Mouse (Mus musculus): ENCODE results near the gene Ipmk. TPM values are rescaled to one million over a fixed set of nuclear protein-coding genes. Genes with fewer than 3 reads are reported as not detected.

The Ipmk gene
- polyA plus RNA-seq, 1 experiment: 16.3 TPM

GRCm38 (mm10) chr10:71400818-71401646, 53.5 kb downstream of the Ipmk start:
- H3K4me3 ChIP-seq (ENCODE audit: insufficient read depth, low read length): no peak overlapping the region
- H3K4me1 ChIP-seq (ENCODE audit: control insufficient read depth, insufficient read depth, low read length): no peaks in the 10 kb centered on the region
- no peak overlapping the region for H3K27ac ChIP-seq (ENCODE audit: insufficient read depth, low read length)
- no peak for TF ChIP-seq POLR2A (IDR thresholded peaks at IDR 0.05; ENCODE audit: extremely low read depth, insufficient read depth, low read length)
- peak; percentile 22; the same call in 1 of the 2 replicates for TF ChIP-seq CTCF (IDR thresholded peaks at IDR 0.05; ENCODE audit: extremely low read depth, insufficient read depth, low read length)

- TF ChIP-seq POLR2A (IDR thresholded peaks at IDR 0.05; ENCODE audit: extremely low read depth, insufficient read depth, low read length) (no peak), CTCF (IDR thresholded peaks at IDR 0.05; ENCODE audit: extremely low read depth, insufficient read depth, low read length) (no peak)
- Histone ChIP-seq H3K4me3 (ENCODE audit: insufficient read depth, low read length) (no peak overlapping the region), H3K27ac (ENCODE audit: insufficient read depth, low read length) (no peak overlapping the region), H3K4me1 (ENCODE audit: control insufficient read depth, insufficient read depth, low read length) (no peaks in the 10 kb centered on the region)
These were observed 56.1 kb downstream of the Ipmk start for GRCm38 (mm10) chr10:71403638-71404037.

GRCm38 (mm10) chr10:71405523-71406217, 58.1 kb downstream of the Ipmk start:
- TF ChIP-seq CTCF (IDR thresholded peaks at IDR 0.05; ENCODE audit: extremely low read depth, insufficient read depth, low read length): no peak
- TF ChIP-seq POLR2A (IDR thresholded peaks at IDR 0.05; ENCODE audit: extremely low read depth, insufficient read depth, low read length): no peak
- no peak overlapping the region for H3K27ac ChIP-seq (ENCODE audit: insufficient read depth, low read length)
- no peak overlapping the region for H3K4me3 ChIP-seq (ENCODE audit: insufficient read depth, low read length)
- no peaks in the 10 kb centered on the region for H3K4me1 ChIP-seq (ENCODE audit: control insufficient read depth, insufficient read depth, low read length)

GRCm38 (mm10) chr10:71409948-71410347, 62.4 kb downstream of the Ipmk start:
- Histone ChIP-seq H3K4me3 (ENCODE audit: insufficient read depth, low read length) (no peak overlapping the region), H3K27ac (ENCODE audit: insufficient read depth, low read length) (no peak overlapping the region), H3K4me1 (ENCODE audit: control insufficient read depth, insufficient read depth, low read length) (peaks cover 1% of the 10 kb centered on the region; the same call in 1 of the 2 replicates)
- TF ChIP-seq CTCF (IDR thresholded peaks at IDR 0.05; ENCODE audit: extremely low read depth, insufficient read depth, low read length) (no peak), POLR2A (IDR thresholded peaks at IDR 0.05; ENCODE audit: extremely low read depth, insufficient read depth, low read length) (no peak)

GRCm38 (mm10) chr10:71413401-71413800, 65.8 kb downstream of the Ipmk start:
- no peak overlapping the region for H3K4me3 ChIP-seq (ENCODE audit: insufficient read depth, low read length)
- TF ChIP-seq CTCF (IDR thresholded peaks at IDR 0.05; ENCODE audit: extremely low read depth, insufficient read depth, low read length) (no peak), POLR2A (IDR thresholded peaks at IDR 0.05; ENCODE audit: extremely low read depth, insufficient read depth, low read length) (no peak)
- no peak overlapping the region for H3K27ac ChIP-seq (ENCODE audit: insufficient read depth, low read length)
- peaks cover 1% of the 10 kb centered on the region; the same call in 1 of the 2 replicates for H3K4me1 ChIP-seq (ENCODE audit: control insufficient read depth, insufficient read depth, low read length)

- Histone ChIP-seq H3K27ac (ENCODE audit: insufficient read depth, low read length) (no peak overlapping the region), H3K4me1 (ENCODE audit: control insufficient read depth, insufficient read depth, low read length) (no peaks in the 10 kb centered on the region), H3K4me3 (ENCODE audit: insufficient read depth, low read length) (no peak overlapping the region)
- TF ChIP-seq CTCF (IDR thresholded peaks at IDR 0.05; ENCODE audit: extremely low read depth, insufficient read depth, low read length): no peak
- no peak for TF ChIP-seq POLR2A (IDR thresholded peaks at IDR 0.05; ENCODE audit: extremely low read depth, insufficient read depth, low read length)
These were observed 74.0 kb downstream of the Ipmk start for GRCm38 (mm10) chr10:71421531-71421930.

GRCm38 (mm10) chr10:71422047-71423037, 74.8 kb downstream of the Ipmk start:
- TF ChIP-seq POLR2A (IDR thresholded peaks at IDR 0.05; ENCODE audit: extremely low read depth, insufficient read depth, low read length) (no peak), CTCF (IDR thresholded peaks at IDR 0.05; ENCODE audit: extremely low read depth, insufficient read depth, low read length) (peak; percentile 82)

GRCm38 (mm10) chr10:71426740-71427139, 79.2 kb downstream of the Ipmk start:
- no peak for TF ChIP-seq CTCF (IDR thresholded peaks at IDR 0.05; ENCODE audit: extremely low read depth, insufficient read depth, low read length)
- TF ChIP-seq POLR2A (IDR thresholded peaks at IDR 0.05; ENCODE audit: extremely low read depth, insufficient read depth, low read length): no peak
- Histone ChIP-seq H3K4me1 (ENCODE audit: control insufficient read depth, insufficient read depth, low read length) (no peaks in the 10 kb centered on the region), H3K27ac (ENCODE audit: insufficient read depth, low read length) (no peak overlapping the region), H3K4me3 (ENCODE audit: insufficient read depth, low read length) (no peak overlapping the region)

More at GRCm38 (mm10) chr10:71422047-71423037, 74.8 kb downstream of the Ipmk start:
- Histone ChIP-seq H3K27ac (ENCODE audit: insufficient read depth, low read length) (no peak overlapping the region), H3K4me1 (ENCODE audit: control insufficient read depth, insufficient read depth, low read length) (no peaks in the 10 kb centered on the region), H3K4me3 (ENCODE audit: insufficient read depth, low read length) (no peak overlapping the region)

GRCm38 (mm10) chr10:71427381-71427780, 79.8 kb downstream of the Ipmk start:
- Histone ChIP-seq H3K4me3 (ENCODE audit: insufficient read depth, low read length) (no peak overlapping the region), H3K27ac (ENCODE audit: insufficient read depth, low read length) (no peak overlapping the region), H3K4me1 (ENCODE audit: control insufficient read depth, insufficient read depth, low read length) (no peaks in the 10 kb centered on the region)
- TF ChIP-seq POLR2A (IDR thresholded peaks at IDR 0.05; ENCODE audit: extremely low read depth, insufficient read depth, low read length) (no peak), CTCF (IDR thresholded peaks at IDR 0.05; ENCODE audit: extremely low read depth, insufficient read depth, low read length) (no peak)
